Mouse (Mus musculus): ENCODE measurements around the gene Jpt2. TPM values are rescaled to one million over a fixed set of nuclear protein-coding genes. Genes with fewer than 3 reads are reported as not detected.

The Jpt2 gene
- total RNA-seq (2023): 10 to 100 TPM; 20.0 to 29.0 TPM

DNA sequence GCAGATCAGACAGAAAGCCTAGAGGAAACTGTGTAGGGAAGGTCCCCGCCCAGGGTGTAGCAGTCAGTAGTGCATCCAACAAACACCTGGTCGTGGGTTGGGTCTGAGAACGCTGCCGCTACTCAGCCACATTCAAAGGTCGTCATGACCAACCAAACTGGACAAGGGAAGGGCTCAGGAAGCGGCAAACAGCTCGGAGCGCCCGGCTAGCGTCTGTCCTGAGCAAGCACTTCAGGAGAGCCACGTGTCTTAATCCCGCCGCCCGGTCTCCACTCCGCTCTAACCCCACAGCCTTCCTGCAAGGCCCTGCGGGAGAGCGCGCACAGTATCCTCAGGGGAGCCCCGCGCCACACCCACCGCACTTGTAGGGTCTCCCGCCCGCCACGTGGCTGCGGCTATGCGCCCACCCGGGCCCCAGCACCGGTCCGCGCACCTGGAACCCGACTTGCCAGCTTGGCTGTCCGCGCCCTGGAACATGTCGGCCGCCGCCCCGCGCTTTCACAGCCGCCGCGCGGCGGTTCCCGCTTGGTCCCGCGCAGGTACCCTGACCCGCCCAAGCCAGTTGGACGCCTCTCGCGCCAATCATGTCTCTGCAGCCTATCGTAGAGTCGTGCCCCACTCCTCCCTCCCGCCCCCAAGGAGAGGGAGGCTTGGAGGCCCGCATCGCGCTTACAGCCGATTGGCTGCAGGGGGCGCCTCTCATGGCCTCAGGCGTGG lies at the start of gene Jpt2:
Gene Jpt2 (minus strand): TSS at position 555 of the 717 bp plus-strand sequence.

DNA sequence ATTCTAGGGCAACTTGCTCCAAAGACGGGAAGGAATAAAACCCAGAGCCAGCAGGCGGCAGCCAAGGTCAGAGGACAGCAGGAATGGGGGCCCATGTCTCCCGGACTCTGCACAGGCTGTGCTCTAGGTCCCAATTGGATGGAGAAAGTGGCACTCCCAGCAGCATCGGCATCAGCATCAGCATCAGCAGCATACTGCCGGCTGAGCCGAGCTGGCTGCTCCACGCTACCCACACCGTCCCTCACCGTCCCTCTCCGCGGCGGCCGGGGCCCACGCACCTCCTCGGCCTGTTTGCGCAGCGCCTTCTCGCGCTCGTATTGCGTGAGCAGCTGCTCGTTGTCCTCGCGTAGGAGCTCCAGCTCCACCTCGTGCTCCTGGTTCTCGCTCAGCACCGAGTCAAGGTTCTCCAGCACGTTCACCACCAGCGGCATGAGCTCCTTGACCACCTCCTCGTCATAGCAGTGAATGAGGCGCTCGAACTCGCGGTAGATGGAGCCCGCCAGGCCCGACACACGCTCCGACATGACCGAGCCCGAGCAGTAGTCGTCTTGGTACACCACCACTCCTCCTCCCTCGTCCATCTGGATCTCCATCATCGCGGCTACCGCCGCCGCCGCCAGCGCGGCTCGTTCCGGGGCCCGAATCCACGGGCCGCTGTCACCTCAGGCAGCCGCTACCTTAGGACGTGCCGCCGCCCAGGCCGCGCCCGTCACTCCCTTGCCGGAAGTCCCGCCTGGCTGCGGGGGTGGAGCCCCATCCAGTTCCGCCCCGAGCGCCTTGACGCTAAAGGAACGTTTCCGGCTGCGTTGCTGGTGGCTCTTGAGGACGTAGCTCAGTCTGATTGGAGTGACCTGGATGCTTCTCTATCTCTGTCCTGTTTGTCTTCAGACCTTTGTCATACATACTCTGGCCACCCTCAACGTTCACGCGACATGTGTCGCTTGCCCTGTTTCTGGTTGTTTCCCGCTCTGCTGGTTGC lies 23.9 kb downstream of the Jpt2 start, which contains the start of gene Mapk8ip3:
Gene Mapk8ip3 (minus strand): TSS at position 719 of the 979 bp plus-strand sequence.

DNA sequence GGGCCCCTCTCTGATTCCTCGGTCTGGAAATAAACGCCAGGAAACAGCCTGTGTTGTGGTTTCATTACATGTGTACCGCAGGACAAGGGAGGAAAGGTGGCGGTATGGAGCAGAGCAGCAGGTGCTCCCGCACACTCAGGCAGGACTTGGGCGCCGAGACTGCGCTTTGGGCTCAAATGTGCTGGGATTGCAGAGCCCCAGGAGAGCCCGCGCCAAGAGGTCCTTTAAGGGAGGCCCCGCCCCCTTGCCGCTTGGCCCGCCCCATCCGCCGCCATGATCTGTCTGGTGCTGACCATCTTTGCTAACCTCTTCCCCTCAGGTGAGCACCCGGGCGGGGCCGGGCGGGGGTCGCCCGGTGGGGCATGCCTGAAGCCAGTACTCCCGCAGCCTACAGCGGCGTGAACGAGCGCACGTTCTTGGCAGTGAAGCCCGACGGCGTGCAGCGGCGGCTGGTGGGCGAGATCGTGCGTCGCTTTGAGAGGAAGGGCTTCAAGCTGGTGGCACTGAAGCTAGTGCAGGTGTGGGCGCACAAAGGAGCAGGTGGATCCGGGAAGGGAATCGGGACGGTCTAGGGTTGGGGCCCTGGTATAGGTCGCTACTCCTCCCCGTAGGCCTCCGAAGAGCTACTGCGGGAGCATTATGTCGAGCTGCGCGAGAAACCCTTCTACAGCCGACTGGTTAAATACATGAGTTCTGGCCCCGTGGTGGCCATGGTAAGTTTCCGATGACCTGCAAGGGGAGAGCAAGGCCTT lies 64.1 kb downstream of the Jpt2 start, which contains the start of gene Nme3:
Gene Nme3 (plus strand): TSS at position 260 of the 752 bp plus-strand sequence.

DNA sequence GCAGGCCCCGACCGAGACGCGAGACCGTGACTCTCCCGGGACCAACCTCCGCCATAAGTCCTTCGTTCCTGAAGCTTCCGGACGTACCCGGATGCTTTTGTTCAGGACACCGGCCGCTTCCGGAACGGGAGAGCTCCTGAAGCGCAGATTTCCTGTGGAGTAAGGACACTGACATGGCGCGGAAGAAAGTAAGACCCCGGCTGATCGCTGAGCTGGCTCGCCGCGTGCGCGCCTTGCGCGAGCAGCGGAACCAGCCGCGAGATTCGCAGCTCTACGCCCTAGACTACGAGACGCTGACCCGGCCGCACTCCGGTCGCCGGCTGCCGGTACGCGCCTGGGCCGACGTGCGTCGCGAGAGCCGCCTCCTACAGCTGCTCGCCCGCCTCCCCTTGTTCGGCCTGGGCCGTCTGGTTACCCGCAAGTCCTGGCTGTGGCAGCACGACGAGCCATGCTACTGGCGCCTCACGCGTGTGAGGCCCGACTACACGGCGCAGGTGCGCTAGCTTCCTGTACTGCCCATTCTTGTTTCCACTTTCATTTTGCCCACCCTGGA lies 65.4 kb downstream of the Jpt2 start, which contains the start of the genes Eme2 and Mrps34:
Gene Eme2 (minus strand): TSS at position 93 of the 553 bp plus-strand sequence.
Gene Mrps34 (plus strand): TSS at position 122 of the 553 bp plus-strand sequence.

Other genes starting within 250 kb of the Jpt2 start
- not detected for gene Rnf151, start 242.6 kb downstream of the Jpt2 start, total RNA-seq (2023)
- 1,000 to 10,000 TPM; 1,514 to 1,529 TPM for gene Rps2, start 242.6 kb downstream of the Jpt2 start, total RNA-seq (2023)
- 10 to 100 TPM; 64.9 to 73.3 TPM for gene Ndufb10, start 236.2 kb downstream of the Jpt2 start, total RNA-seq (2023)
- under 1 TPM in 1 of 2 experiments, not detected in 1; 0.56 TPM for gene Rpl3l, start 232.9 kb downstream of the Jpt2 start, total RNA-seq (2023)
- gene Msrb1, start 224.0 kb downstream of the Jpt2 start, total RNA-seq (2023): 10 to 100 TPM; 29.5 to 43.8 TPM
- gene Hs3st6, start 207.7 kb downstream of the Jpt2 start, total RNA-seq (2023): not detected
- gene Meiob, start 156.4 kb downstream of the Jpt2 start, total RNA-seq (2023): not detected
- gene Hagh, start 120.5 kb downstream of the Jpt2 start, total RNA-seq (2023): 10 to 100 TPM; 27.1 to 30.0 TPM
- 1 to 10 TPM; 1.6 to 2.0 TPM for gene Fahd1, start 110.3 kb downstream of the Jpt2 start, total RNA-seq (2023)
- 1 to 10 TPM; 1.0 to 1.2 TPM for gene Igfals, start 94.7 kb downstream of the Jpt2 start, total RNA-seq (2023)
- 10 to 100 TPM; 68.0 to 72.7 TPM for gene Nubp2, start 74.3 kb downstream of the Jpt2 start, total RNA-seq (2023)
- gene Spsb3, start 74.0 kb downstream of the Jpt2 start, total RNA-seq (2023): 10 to 100 TPM; 33.6 to 34.4 TPM
- 10 to 100 TPM; 64.6 to 66.7 TPM for gene Eme2, start 65.6 kb downstream of the Jpt2 start, total RNA-seq (2023)
- 10 to 100 TPM; 38.9 to 45.1 TPM for gene Mrps34, start 65.6 kb downstream of the Jpt2 start, total RNA-seq (2023)
- 10 to 100 TPM; 18.5 to 30.4 TPM for gene Nme3, start 64.2 kb downstream of the Jpt2 start, total RNA-seq (2023)
- gene Mapk8ip3, start 23.7 kb downstream of the Jpt2 start, total RNA-seq (2023): 100 to 1,000 TPM; 222 to 255 TPM
- gene Cramp1l, start 55.1 kb upstream of the Jpt2 start, total RNA-seq (2023): 10 to 100 TPM; 35.4 to 46.2 TPM
- gene Ift140, start 55.4 kb upstream of the Jpt2 start, total RNA-seq (2023): 10 to 100 TPM; 23.8 to 24.9 TPM
- gene Tmem204, start 122.9 kb upstream of the Jpt2 start, total RNA-seq (2023): not detected
- gene Telo2, start 155.3 kb upstream of the Jpt2 start, total RNA-seq (2023): 10 to 100 TPM; 39.2 to 46.6 TPM
- gene Ptx4, start 160.1 kb upstream of the Jpt2 start, total RNA-seq (2023): not detected
- 10 to 100 TPM; 44.0 to 44.4 TPM for gene Clcn7, start 172.7 kb upstream of the Jpt2 start, total RNA-seq (2023)
- gene Ccdc154, start 201.8 kb upstream of the Jpt2 start, total RNA-seq (2023): under 1 TPM in 1 of 2 experiments, not detected in 1; 0.47 TPM
- not detected for gene Gm38655, start 214.8 kb upstream of the Jpt2 start, total RNA-seq (2023)
- 10 to 100 TPM; 16.3 to 19.8 TPM for gene BC003965, start 223.9 kb upstream of the Jpt2 start, total RNA-seq (2023)
- gene Unkl, start 227.7 kb upstream of the Jpt2 start, total RNA-seq (2023): 10 to 100 TPM; 82.5 to 91.6 TPM

Data from T-cell, adult 66 days (primary cell).